Mouse (Mus musculus) C2C12 (cell line): ENCODE results near the gene Nf2.

Experiments
- CEBPB ChIP-seq: IDR thresholded peaks from one replicate; pipeline ENCODE4 v1.6.1; 2011; ENCODE audit warnings: low read depth, mild to moderate bottlenecking, control low read depth, moderate library complexity
- CTCF ChIP-seq: IDR thresholded peaks from one replicate; pipeline ENCODE4 v1.5.1; 2011; ENCODE audit not compliant: control insufficient read depth, insufficient read depth, insufficient read length
- USF1 ChIP-seq: IDR thresholded peaks from one replicate; pipeline ENCODE4 v1.6.1; 2011; ENCODE audit warnings: low read depth, mild to moderate bottlenecking, control low read depth, moderate library complexity

GRCm38 (mm10) chr11:4762511-4762910 is 86.8 kb downstream of the Nf2 start:
- no peak for TF ChIP-seq CTCF
- TF ChIP-seq CEBPB: no peak
- no peak for TF ChIP-seq USF1
